Mouse (Mus musculus): ENCODE data around the gene Asap2.

Gene Asap2

GRCm38 (mm10) chr12:21132537-21132936 is 142.3 kb downstream of the Asap2 start:
- in situ Hi-C loops (cut with MboI, MseI), result no loop called here

GRCm38 (mm10) chr12:21133031-21133430 is 142.8 kb downstream of the Asap2 start:
- in situ Hi-C loops (cut with MboI, MseI), result no loop called here

- in situ Hi-C loops (cut with MboI, MseI), result no loop called here
Observed at GRCm38 (mm10) chr12:21133972-21134859, 144.0 kb downstream of the Asap2 start.

- in situ Hi-C loops (cut with MboI, MseI), result no loop called here
Observed at GRCm38 (mm10) chr12:21135651-21136461, 145.6 kb downstream of the Asap2 start.

DNA sequence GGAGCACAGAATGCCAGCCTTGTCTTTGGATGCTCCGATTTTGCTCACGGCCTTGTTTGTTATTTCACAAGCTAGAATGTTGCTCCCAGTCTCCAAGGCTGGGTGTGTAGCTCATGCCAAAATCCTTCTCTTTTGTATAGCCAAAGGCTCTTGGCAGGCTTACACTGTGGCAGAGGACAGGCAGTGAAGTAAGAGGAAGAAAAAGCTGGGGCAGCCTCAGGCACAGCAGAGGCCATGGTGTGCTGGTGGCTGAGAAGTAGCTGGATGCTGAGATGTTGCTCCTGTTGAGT is 146.1 kb downstream of the Asap2 start:
- in situ Hi-C loops (cut with MboI, MseI), result no loop called here

- in situ Hi-C loops (cut with MboI, MseI), result no loop called here
Observed at GRCm38 (mm10) chr12:21139560-21139959, 149.3 kb downstream of the Asap2 start.

- in situ Hi-C loops (cut with MboI, MseI), result no loop called here
Observed at GRCm38 (mm10) chr12:21140153-21140552, 149.9 kb downstream of the Asap2 start.

DNA sequence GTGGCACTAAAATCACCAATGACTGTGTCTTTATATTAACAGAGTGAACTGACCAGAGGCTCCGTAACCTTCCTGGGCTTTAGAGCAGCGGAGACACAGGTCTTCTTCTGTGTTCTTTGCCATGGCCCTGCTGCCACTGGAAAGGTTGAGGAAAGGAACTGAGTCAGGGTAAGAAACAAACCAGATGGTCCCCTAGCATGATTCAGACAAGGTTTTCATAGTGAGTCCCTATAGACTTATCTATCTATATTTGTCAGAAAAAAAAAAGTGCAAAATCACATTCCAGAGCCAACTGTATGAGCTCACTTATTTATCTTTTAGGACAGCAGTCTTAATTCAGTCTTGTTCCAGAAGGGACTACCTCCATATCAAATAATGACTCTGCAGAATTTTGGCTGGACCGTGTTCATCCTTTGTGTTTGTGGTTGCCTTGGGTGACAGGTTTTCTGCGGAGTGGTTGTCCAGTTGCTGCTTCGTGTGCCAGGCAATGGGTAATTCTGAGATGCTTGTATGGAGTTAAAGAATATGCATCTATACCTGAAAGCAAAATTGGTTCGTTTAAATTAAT is 150.6 kb downstream of the Asap2 start:
- in situ Hi-C loops (cut with MboI, MseI), result no loop called here

DNA sequence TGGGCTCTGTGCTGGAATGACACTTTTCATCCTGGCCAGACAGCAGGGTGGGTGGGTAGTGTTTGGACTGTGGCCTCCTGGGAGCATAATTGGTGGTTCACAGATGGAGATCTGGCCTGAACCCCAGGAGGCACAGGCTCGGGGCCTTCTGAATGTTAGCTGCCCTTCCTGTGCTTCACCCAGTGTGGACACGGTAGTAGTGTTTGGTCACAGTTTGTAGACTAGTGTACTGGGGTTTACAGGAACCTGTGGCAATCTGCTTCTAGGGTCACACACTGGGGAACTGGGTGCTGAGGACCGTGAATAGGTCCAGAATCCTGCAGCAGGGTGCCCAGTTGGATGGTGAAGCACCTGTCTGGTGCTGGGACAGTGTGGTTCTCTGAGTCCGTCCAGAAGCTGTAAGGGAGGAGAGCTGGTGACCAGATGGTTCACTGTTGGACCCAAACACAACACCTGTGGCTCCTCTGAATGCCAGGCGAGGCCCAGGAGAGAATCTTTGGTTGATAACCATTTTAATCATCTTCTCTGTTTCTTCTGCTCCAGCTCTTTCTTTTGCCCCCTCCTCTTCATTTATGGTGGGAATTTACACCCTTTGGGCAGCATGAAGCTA is 151.5 kb downstream of the Asap2 start:
- in situ Hi-C loops (cut with MboI, MseI), result no loop called here

DNA sequence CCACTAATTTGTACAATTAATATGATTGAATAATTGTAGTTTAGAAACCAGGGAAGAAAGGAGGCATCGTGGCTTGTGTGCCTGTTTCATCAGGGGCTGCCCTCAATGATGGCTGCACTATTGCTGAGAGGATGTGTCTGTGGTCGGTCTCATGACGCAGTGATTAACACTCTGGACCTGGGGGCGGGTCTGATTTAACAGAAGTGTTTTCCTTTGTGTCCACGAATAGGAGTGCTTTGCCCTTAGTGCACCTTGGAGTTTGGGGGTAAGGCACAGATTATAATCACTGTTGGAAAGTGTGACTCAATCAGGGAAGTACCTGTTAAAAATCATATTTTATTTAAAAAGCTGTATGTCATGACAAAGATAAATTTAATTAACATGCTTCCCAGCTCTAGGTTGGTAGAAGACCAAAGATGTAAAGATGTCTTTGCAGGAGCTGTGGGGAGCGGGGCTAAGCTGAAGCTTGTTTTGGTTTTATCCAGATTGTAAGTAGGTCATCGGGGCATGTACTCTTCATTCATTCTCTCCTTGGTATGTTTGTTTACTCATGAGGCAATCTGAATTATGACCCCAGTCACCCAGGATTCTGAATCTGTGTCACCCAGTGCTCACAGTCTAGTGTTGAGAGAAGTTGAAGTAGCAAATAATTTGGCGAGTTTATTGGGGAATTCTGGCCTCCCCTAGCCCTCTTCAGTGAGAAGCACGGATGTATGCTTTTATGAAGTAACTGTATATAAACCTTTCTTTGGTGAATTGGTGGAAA is 152.4 kb downstream of the Asap2 start:
- in situ Hi-C loops (cut with MboI, MseI), result no loop called here

- in situ Hi-C loops (cut with MboI, MseI), result no loop called here
Observed at GRCm38 (mm10) chr12:21144602-21145001, 154.3 kb downstream of the Asap2 start.

GRCm38 (mm10) chr12:21145050-21145449 is 154.8 kb downstream of the Asap2 start:
- in situ Hi-C loops (cut with MboI, MseI), result no loop called here

GRCm38 (mm10) chr12:21146826-21147225 is 156.6 kb downstream of the Asap2 start:
- in situ Hi-C loops (cut with MboI, MseI), result no loop called here

DNA sequence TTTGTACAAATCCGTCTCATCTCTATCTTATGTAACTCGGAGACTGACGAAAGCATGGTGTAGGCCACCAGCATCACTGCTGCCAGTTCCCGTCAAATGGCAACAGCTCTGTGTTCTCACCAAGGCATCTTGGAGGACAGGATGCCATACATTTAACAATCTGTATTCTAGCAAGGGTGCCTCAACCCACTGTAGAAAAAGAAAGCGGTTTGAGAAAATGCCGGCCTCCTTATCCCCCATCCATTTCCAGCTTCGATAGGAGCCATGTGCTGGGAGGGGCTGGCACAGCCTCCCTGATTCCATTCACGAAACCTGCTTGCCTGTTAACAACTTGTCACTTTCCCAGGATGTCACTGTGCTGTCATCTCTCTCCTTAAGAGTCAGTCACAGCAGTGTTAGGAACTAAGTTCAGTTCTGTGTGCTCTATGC is 163.0 kb downstream of the Asap2 start:
- in situ Hi-C loops (cut with MboI, MseI), result no loop called here

DNA sequence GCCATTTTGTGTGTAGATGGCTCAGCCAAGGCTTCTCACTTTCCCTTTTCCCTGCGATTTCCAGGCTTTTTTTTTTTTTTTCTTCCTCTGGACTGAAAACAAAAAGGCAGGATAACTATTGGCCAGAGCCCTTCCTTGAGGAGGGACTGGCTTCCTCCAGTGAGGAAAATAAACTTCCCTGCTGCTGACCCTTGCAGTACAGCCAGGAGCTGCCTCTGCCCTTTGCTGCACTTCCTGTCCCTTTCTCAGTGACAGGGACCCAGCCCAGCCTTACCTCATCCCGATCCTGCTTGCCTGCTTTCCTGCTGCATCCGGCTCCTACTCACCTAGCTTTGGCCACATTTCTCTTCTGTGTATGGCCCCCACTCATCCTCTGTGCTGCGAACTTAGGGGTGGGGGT is 164.8 kb downstream of the Asap2 start:
- in situ Hi-C loops (cut with MboI, MseI), result no loop called here

GRCm38 (mm10) chr12:21159304-21159703 is 169.0 kb downstream of the Asap2 start:
- in situ Hi-C loops (cut with MboI, MseI), result no loop called here

- in situ Hi-C loops (cut with MboI, MseI), result no loop called here
Observed at GRCm38 (mm10) chr12:21160327-21160828, 170.1 kb downstream of the Asap2 start.

DNA sequence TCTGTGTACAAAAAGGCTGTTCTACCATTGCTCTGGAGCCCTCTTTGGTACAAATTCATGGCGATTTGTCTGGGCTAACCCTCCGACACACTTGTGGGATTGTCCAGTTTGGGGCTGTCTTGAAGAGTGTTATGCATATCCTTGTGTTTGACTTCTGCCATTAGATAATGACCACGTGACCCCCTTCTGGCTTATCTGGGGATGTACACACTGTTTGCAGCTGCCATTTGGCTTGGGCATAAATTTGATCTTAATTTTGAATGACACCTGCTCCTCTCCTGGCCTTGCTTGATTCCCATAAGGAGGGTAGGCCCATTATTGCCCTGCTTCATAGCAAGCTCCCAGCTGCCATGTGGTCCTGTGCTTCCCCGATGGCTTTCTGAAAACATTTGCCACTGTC is 171.6 kb downstream of the Asap2 start:
- in situ Hi-C loops (cut with MboI, MseI), result no loop called here

GRCm38 (mm10) chr12:21163706-21164105 is 173.4 kb downstream of the Asap2 start:
- in situ Hi-C loops (cut with MboI, MseI), result no loop called here

- in situ Hi-C loops (cut with MboI, MseI), result no loop called here
Observed at GRCm38 (mm10) chr12:21164251-21164650, 174.0 kb downstream of the Asap2 start.

GRCm38 (mm10) chr12:21165157-21165556 is 174.9 kb downstream of the Asap2 start:
- in situ Hi-C loops (cut with MboI, MseI), result no loop called here
